Mouse (Mus musculus) kidney, postnatal 10 days (tissue): ENCODE measurements around the gene Pamr1.

Source experiments
- DNase-seq: peaks from one replicate; pipeline ENCODE4 v3.0.0; 2021; ENCODE audit warnings: mixed read lengths

Gene Pamr1

GRCm38 (mm10) chr2:102600516-102600915 is 50.7 kb downstream of the Pamr1 start:
- DNase-seq = no peak

- no peak for DNase-seq
Observed at GRCm38 (mm10) chr2:102610485-102610884, 60.7 kb downstream of the Pamr1 start.

GRCm38 (mm10) chr2:102616637-102617036 is 66.8 kb downstream of the Pamr1 start:
- DNase-seq = no peak

GRCm38 (mm10) chr2:102620744-102621429 is 71.1 kb downstream of the Pamr1 start:
- DNase-seq = no peak

GRCm38 (mm10) chr2:102622176-102622575 is 72.4 kb downstream of the Pamr1 start:
- no peak for DNase-seq

GRCm38 (mm10) chr2:102622943-102623342 is 73.1 kb downstream of the Pamr1 start:
- DNase-seq = no peak

- no peak for DNase-seq
Observed at GRCm38 (mm10) chr2:102624538-102624937, 74.7 kb downstream of the Pamr1 start.

- no peak for DNase-seq
Observed at GRCm38 (mm10) chr2:102632361-102632760, 82.5 kb downstream of the Pamr1 start.

- DNase-seq = no peak
Observed at GRCm38 (mm10) chr2:102634010-102634409, 84.2 kb downstream of the Pamr1 start.

GRCm38 (mm10) chr2:102635523-102636060 is 85.8 kb downstream of the Pamr1 start:
- no peak for DNase-seq

GRCm38 (mm10) chr2:102636116-102636600 is 86.3 kb downstream of the Pamr1 start:
- DNase-seq = no peak

GRCm38 (mm10) chr2:102638140-102638539 is 88.3 kb downstream of the Pamr1 start:
- no peak for DNase-seq

GRCm38 (mm10) chr2:102638690-102639089 is 88.9 kb downstream of the Pamr1 start:
- no peak for DNase-seq

GRCm38 (mm10) chr2:102648845-102649500 is 99.2 kb downstream of the Pamr1 start:
- no peak for DNase-seq

GRCm38 (mm10) chr2:102650322-102650721 is 100.5 kb downstream of the Pamr1 start:
- no peak for DNase-seq

GRCm38 (mm10) chr2:102655966-102656725 is 106.3 kb downstream of the Pamr1 start:
- DNase-seq = no peak

- no peak for DNase-seq
Observed at GRCm38 (mm10) chr2:102657726-102658125, 107.9 kb downstream of the Pamr1 start.

GRCm38 (mm10) chr2:102658163-102658660 is 108.4 kb downstream of the Pamr1 start, which contains the start of gene Slc1a2:
Gene Slc1a2, plus strand, starts transcription at chr2:102658659.
- peak; percentile 9 for DNase-seq

- DNase-seq = peak; percentile 42
Observed at GRCm38 (mm10) chr2:102658661-102659520, 109.1 kb downstream of the Pamr1 start.

- DNase-seq = peak; percentile 31
Observed at GRCm38 (mm10) chr2:102659521-102659830, 109.7 kb downstream of the Pamr1 start.

- DNase-seq = no peak
Observed at GRCm38 (mm10) chr2:102661052-102661451, 111.2 kb downstream of the Pamr1 start.

GRCm38 (mm10) chr2:102662911-102663310 is 113.1 kb downstream of the Pamr1 start:
- DNase-seq = no peak
